Mouse (Mus musculus) stomach, postnatal 0 days (tissue): ENCODE measurements around the gene Agrp.

Source experiments
- CTCF ChIP-seq: IDR thresholded peaks from 2 replicates; pipeline ENCODE4 v1.5.1; 2016; ENCODE audit warnings: antibody characterized with exemption, low read depth, mild to moderate bottlenecking, moderate library complexity
- EP300 ChIP-seq: optimal IDR thresholded peaks from 2 replicates; pipeline ENCODE3; 2016; ENCODE audit warnings: antibody characterized with exemption

DNA sequence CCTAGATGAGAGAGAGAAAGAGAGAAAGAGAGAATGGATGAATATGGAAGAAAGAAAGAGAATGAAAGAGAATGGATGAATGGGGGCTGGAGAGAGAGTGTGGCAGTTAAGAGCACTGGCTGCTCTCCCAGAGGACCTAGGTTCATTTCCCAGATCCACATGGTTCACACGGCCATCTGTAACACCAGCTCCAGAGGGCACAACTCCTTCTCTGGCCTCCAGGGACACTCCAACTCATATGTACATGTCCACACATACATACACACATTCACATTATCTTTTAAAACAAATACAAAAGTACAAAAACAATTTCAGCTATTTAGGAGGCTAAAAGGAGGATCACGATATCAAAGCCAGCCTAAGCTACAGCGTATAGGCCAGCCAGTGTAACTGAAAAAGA lies 74.3 kb downstream of the Agrp start:
- TF ChIP-seq CTCF (no peak), EP300 (no peak)
